Mouse (Mus musculus): ENCODE results near the gene Xylt1. TPM values are rescaled to one million over a fixed set of nuclear protein-coding genes. Genes with fewer than 3 reads are reported as not detected.

The Xylt1 gene
- total and polyA plus RNA-seq, 3 experiments: 9.0 to 13.3 TPM; not detected in 1

DNA sequence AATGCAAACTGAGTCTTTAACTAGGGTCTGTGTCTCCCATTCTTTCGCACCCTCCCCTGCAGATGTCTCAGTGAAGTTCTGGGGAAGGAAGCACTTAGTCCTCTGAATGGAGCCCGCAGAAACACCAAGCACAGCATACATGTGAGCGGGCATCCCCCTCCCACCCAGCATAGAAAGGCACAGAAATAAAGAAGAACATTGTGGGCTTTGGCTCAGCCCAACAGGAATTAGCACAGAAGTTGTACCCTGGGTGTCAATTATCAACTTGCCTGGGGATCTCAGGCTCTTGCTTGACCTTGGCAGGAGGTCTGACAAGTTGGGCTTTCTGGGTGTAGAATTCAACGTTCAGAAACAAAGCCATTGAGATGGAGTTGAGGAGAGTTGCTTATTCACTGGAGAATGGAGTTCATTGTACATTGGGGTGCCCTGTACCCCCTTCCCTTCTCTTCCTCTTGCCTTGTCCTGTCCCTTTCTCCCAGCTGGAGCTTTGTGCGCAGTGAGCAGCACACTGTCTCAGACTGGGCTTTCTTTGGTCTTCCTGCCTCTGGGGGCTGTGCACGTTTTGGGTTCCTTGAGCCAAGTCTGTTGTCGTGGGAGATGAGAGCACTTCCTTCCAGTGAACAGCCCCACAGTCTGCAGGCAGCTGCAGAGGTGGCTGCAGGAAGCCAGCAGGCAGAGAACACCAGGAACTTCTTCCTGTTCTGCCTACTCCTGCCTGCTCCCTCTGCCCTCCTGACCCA lies 81.6 kb downstream of the Xylt1 start:
- no peaks in the 10 kb centered on the region for H3K9me3 ChIP-seq (replicated peaks; ENCODE audit: insufficient read depth, low read length)
- H3K27ac ChIP-seq (ENCODE audit: control insufficient read depth, low read depth, low read length): no peak overlapping the region
- H3K4me1 ChIP-seq (ENCODE audit: control insufficient read depth in 1 of 2, insufficient read depth in 2 of 2, low read length in 2 of 2): no peaks in the 10 kb centered on the region
- DNase-seq (ENCODE audit: low read depth, low spot score): no peak
- no peak overlapping the region for H3K4me3 ChIP-seq (ENCODE audit: control insufficient read depth in 1 of 2, insufficient read depth in 1 of 2, low read depth in 2 of 2, low read length in 2 of 2)
- 0 out of 2 replicates have a peak, but pooled peaks cover 2% of the 10 kb centered on the region for H3K79me2 ChIP-seq (ENCODE audit: control insufficient read depth, insufficient read depth, low read length, poor library complexity)
- H3K36me3 ChIP-seq (ENCODE audit: control insufficient read depth in 1 of 2, insufficient read depth in 2 of 2, low read length in 2 of 2): peaks cover 0 to 7% of the 10 kb centered on the region in 2 experiments; a peak in 3 of 4 replicates
- no peak for TF ChIP-seq HCFC1 (IDR thresholded peaks at IDR 0.05; ENCODE audit: low read depth, low read length)
- no peak for TF ChIP-seq GATA1 (IDR thresholded peaks at IDR 0.05; ENCODE audit: low read depth, low read length)
- no peak for TF ChIP-seq GABPA (IDR thresholded peaks at IDR 0.05; ENCODE audit: low read depth, low read length)
- no peak for TF ChIP-seq ZC3H11A (IDR thresholded peaks at IDR 0.05; ENCODE audit: low read depth, low read length)
- no peak for TF ChIP-seq JUND (IDR thresholded peaks at IDR 0.05; ENCODE audit: low read depth, low read length)
- no peak for TF ChIP-seq CTCF (IDR thresholded peaks at IDR 0.05 in 2 of 3, conservative IDR thresholded peaks at IDR 0.05 in 1 of 3; ENCODE audit: control insufficient read depth in 1 of 3, insufficient read depth in 1 of 3, low read depth in 2 of 3, low read length in 3 of 3, poor library complexity in 1 of 3, severe bottlenecking in 1 of 3)
- TF ChIP-seq POLR2A (IDR thresholded peaks at IDR 0.05; ENCODE audit: control insufficient read depth in 1 of 2, insufficient read depth in 1 of 2, low read depth in 1 of 2, low read length in 2 of 2, poor library complexity in 1 of 2): no peak
- no peak for TF ChIP-seq CHD2 (IDR thresholded peaks at IDR 0.05; ENCODE audit: low read length)
- TF ChIP-seq NELFE (IDR thresholded peaks at IDR 0.05; ENCODE audit: low read depth, low read length): no peak
- TF ChIP-seq MEF2A (IDR thresholded peaks at IDR 0.05; ENCODE audit: extremely low read depth, insufficient replicate concordance, low read depth, low read length, poor library complexity, severe bottlenecking): no peak
- H3K27me3 ChIP-seq (ENCODE audit: control insufficient read depth in 1 of 2, insufficient read depth in 2 of 2, low read length in 2 of 2): no peaks in the 10 kb centered on the region
- no peak overlapping the region for H3K9ac ChIP-seq (ENCODE audit: control insufficient read depth, low read depth, low read length, poor library complexity, severe bottlenecking)

DNA sequence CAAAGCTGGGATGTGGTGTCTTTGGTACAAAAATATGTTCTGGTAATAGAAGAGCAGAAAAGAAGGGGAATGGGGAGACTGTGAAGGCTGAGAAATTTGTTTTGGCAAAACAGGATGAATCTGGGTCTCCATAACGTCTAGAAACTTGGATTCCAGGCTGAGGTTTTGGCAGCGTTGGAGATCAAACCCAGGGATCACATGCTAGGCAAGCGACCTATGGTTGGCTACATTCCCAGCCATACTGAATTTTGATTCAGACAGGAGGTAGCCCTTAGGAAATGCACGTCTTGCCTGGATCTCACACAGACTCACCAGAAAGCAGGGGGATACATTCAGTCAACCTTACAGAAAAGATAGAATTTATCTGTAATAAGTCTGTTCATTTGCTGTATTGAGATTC lies 84.2 kb downstream of the Xylt1 start:
- no peaks in the 10 kb centered on the region for H3K27me3 ChIP-seq (ENCODE audit: control insufficient read depth in 1 of 2, insufficient read depth in 2 of 2, low read length in 2 of 2)
- no peaks in the 10 kb centered on the region for H3K4me1 ChIP-seq (ENCODE audit: control insufficient read depth in 1 of 2, insufficient read depth in 2 of 2, low read length in 2 of 2)
- no peak overlapping the region for H3K4me3 ChIP-seq (ENCODE audit: control insufficient read depth in 1 of 2, insufficient read depth in 1 of 2, low read depth in 2 of 2, low read length in 2 of 2)
- peaks cover 0 to 3% of the 10 kb centered on the region in 2 experiments; a peak in 3 of 4 replicates for H3K36me3 ChIP-seq (ENCODE audit: control insufficient read depth in 1 of 2, insufficient read depth in 2 of 2, low read length in 2 of 2)
- no peak for DNase-seq (ENCODE audit: low read depth, low spot score)
- H3K9ac ChIP-seq (ENCODE audit: control insufficient read depth, low read depth, low read length, poor library complexity, severe bottlenecking): no peak overlapping the region
- H3K79me2 ChIP-seq (ENCODE audit: control insufficient read depth, insufficient read depth, low read length, poor library complexity): 0 out of 2 replicates have a peak, but pooled peaks cover 2% of the 10 kb centered on the region
- H3K27ac ChIP-seq (ENCODE audit: control insufficient read depth, low read depth, low read length): no peak overlapping the region
- no peaks in the 10 kb centered on the region for H3K9me3 ChIP-seq (replicated peaks; ENCODE audit: insufficient read depth, low read length)
- no peak for TF ChIP-seq ZC3H11A (IDR thresholded peaks at IDR 0.05; ENCODE audit: low read depth, low read length)

DNA sequence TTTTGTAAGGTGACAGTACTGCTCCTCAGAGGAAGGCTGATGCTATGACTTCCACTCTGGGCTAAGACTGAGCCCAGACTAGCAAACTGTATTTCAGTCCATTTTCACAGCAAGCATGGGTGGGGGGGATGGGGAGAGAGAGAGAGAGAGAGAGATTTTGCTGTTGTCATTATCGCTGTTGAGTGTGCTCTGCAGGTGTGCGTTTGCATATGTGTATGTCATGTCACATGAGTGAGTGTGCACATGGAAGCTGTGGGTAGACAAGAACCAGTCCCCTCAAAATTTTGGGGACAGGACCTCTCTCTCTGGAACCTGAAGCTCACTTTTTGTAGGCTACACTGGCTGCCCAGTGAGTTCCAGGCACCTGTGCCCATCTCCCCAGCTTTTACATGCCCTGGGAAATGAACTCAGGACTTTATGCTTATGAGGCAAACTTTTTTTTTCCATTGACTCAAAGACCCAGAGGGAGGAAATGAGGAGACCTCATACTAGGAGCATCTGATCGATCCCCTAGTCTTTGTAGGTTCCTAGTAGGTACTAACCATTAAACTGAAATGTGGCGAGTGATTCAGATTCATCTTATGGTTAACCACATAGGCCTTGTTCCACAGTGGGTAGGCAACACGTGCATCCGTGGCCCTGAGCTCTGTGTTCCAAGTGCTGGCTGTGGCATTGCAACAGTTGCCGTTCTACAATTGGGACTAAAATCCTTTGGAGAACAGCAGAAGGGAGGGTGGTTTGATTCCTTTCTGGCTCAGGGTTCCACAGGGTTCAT lies 85.4 kb downstream of the Xylt1 start:
- Histone ChIP-seq H3K36me3 (ENCODE audit: control insufficient read depth in 1 of 2, insufficient read depth in 2 of 2, low read length in 2 of 2) (no peaks in the 10 kb centered on the region; a peak in 3 of 4 replicates), H3K27me3 (ENCODE audit: control insufficient read depth in 1 of 2, insufficient read depth in 2 of 2, low read length in 2 of 2) (no peaks in the 10 kb centered on the region), H3K9ac (ENCODE audit: control insufficient read depth, low read depth, low read length, poor library complexity, severe bottlenecking) (no peak overlapping the region), H3K4me1 (ENCODE audit: control insufficient read depth in 1 of 2, insufficient read depth in 2 of 2, low read length in 2 of 2) (no peaks in the 10 kb centered on the region), H3K27ac (ENCODE audit: control insufficient read depth, low read depth, low read length) (no peak overlapping the region), H3K79me2 (ENCODE audit: control insufficient read depth, insufficient read depth, low read length, poor library complexity) (0 out of 2 replicates have a peak, but pooled peaks cover 2% of the 10 kb centered on the region), H3K4me3 (ENCODE audit: control insufficient read depth in 1 of 2, insufficient read depth in 1 of 2, low read depth in 2 of 2, low read length in 2 of 2) (no peak overlapping the region), H3K9me3 (replicated peaks; ENCODE audit: insufficient read depth, low read length) (no peaks in the 10 kb centered on the region)
- DNase-seq (ENCODE audit: low read depth, low spot score): no peak
- TF ChIP-seq POLR2A (IDR thresholded peaks at IDR 0.05; ENCODE audit: control insufficient read depth in 1 of 2, insufficient read depth in 1 of 2, low read depth in 1 of 2, low read length in 2 of 2, poor library complexity in 1 of 2) (no peak), ZKSCAN1 (IDR thresholded peaks at IDR 0.05; ENCODE audit: low read depth, low read length) (no peak), USF2 (IDR thresholded peaks at IDR 0.05; ENCODE audit: borderline replicate concordance in 1 of 2, insufficient read depth in 1 of 2, low read depth in 1 of 2, low read length in 2 of 2) (no peak), ZC3H11A (IDR thresholded peaks at IDR 0.05; ENCODE audit: low read depth, low read length) (no peak), CHD1 (IDR thresholded peaks at IDR 0.05; ENCODE audit: low read depth, low read length) (no peak), CTCF (IDR thresholded peaks at IDR 0.05 in 2 of 3, conservative IDR thresholded peaks at IDR 0.05 in 1 of 3; ENCODE audit: control insufficient read depth in 1 of 3, insufficient read depth in 1 of 3, low read depth in 2 of 3, low read length in 3 of 3, poor library complexity in 1 of 3, severe bottlenecking in 1 of 3) (no peak), UBTF (IDR thresholded peaks at IDR 0.05; ENCODE audit: borderline replicate concordance, insufficient read depth, low read depth, low read length) (no peak), BHLHE40 (IDR thresholded peaks at IDR 0.05; ENCODE audit: borderline replicate concordance, low read depth, low read length) (no peak), E2F4 (IDR thresholded peaks at IDR 0.05; ENCODE audit: borderline replicate concordance, low read depth, low read length) (no peak), MEF2A (IDR thresholded peaks at IDR 0.05; ENCODE audit: extremely low read depth, insufficient replicate concordance, low read depth, low read length, poor library complexity, severe bottlenecking) (no peak), NRF1 (IDR thresholded peaks at IDR 0.05; ENCODE audit: insufficient read depth, low read depth, low read length, poor library complexity, severe bottlenecking) (no peak), EP300 (IDR thresholded peaks at IDR 0.05; ENCODE audit: low read depth in 1 of 2, low read length in 2 of 2) (no peak), ELF1 (IDR thresholded peaks at IDR 0.05; ENCODE audit: low read depth, low read length) (no peak), GABPA (IDR thresholded peaks at IDR 0.05; ENCODE audit: low read depth, low read length) (no peak)

Measured in MEL (cell line).